Mouse (Mus musculus) left cerebral cortex, adult 8-10 months (tissue): ENCODE measurements at regions not wholly inside any gene's neighbourhood (a gene's known extent, or its start where the extent isn't known, plus 50 kb on each side); places are given as distances from the start of the nearest gene placed in this dataset.
"Not testable (repeated sequence)": the region's sequence is repeated elsewhere in the genome, so short reads cannot be mapped to it uniquely, and the experiment has no call there.

Experiments used
- DNase-seq, 2 experiments: peaks; one replicate each; pipeline ENCODE4 v3.0.0; 2022; ENCODE audit warnings: low spot score in 2 of 2

DNA sequence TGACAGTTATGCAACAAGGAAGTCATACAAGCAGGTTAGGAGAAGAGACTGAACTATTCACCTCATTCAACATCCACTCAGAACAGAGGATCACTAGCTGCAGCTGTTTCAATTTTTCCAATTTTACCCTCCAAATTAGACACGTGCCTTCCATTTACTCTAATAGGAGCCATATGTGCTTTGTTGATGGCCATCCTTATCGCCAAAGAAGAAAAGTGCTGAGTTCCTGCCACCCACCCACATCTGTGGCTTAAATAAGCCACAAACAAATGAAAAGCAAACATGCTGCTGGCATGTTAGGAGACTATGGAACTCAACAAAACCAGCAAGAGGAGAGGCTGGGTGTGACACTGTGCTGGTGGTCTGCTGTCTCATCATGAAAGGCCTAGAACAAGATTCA, 1786.1 kb downstream of the 9330182O14Rik start:
- DNase-seq, result no peak

DNA sequence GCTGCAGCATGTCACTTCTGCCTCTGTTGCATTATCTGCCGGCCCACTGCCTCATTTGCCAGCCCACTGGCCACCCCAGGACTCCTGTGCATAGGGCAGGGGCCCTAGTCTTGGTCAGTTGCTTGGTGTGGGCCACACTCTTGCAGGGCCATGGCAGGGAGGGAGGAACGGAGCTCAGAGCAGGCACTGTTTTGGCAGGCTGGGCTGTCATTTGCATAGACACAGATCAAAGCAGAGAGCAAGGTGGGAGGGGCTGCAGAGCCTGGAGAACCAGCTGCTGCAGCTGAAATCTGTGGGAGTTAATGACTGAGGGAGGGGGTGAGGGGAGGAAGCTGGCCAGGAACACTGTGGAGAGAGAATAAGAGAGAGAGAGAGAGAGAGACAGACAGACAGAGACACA, 1802.5 kb downstream of the 9330182O14Rik start:
- DNase-seq, result no peak

DNA sequence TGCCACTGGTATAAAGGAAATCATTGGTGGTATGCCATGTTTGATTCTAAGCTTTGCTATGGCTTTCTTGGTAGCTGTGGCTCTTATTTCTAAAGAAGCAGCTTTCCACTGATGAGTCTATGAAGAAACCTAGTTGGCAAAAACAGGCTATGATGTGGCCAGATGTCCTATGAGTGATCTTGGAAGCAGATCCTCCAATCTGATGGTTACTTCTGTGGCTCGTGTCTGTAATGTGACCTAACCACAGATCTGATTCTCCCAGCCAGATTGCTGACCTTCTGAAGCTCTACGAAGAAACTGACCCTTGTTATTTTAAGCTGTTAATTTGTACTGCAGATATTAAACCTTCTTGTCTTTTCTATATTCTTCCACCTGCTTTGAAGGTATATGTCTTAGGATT, 1811.1 kb downstream of the 9330182O14Rik start:
- no peak for DNase-seq

DNA sequence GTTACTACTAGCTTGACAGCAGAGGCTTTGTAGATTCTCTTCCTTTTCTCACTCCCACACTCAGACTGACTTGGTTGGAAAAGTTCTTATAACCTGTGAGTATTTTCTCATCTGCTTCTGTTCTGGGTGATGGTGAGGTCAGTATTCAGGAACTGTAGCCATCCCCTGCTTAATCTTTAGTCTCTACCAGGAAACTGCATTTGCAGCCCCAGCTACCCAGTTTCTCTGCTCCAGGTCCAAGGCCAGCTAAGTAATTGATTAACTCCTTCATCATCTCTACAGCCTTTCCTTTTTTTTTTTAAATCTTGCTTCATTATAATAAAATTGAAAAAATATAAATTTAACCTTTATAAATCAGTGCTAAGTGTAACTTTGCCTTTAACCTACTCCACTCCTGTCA, 1813.7 kb downstream of the 9330182O14Rik start:
- no peak for DNase-seq

DNA sequence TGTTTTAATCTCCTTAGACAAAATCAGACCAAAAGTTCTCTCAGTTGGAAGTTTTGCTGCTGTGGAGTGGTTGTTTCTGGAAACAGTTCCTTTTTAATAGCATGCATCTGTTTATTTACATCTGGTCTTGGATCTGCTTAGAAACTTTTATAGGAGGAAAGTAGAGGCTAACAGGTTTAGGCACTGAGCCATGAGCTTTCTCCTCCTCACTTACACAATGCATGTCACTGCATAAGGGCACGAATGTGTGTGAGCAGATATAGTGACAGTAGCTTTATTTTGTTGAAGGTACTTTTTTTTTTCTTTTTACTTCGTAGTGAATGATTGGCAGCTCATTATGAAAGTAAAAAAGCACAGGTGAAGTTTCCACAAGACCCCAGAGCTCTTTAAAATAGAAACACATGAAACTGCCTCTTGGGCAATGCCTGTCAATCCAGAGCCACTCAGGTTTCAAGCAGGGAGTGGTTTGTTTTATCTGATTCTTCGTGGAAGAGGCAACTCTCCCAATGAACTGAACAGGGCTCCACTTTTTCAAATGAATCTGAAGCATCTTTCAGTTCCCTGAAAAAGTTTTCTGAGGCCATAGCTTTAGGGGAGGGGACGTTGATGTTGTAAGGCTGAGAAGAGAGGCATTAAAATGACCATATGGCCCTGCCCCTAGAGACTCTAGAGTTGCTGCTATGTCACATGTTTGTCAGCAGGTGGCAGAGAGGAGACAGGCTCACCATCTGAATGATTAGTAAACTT, 1814.4 kb downstream of the 9330182O14Rik start:
- no peak for DNase-seq

DNA sequence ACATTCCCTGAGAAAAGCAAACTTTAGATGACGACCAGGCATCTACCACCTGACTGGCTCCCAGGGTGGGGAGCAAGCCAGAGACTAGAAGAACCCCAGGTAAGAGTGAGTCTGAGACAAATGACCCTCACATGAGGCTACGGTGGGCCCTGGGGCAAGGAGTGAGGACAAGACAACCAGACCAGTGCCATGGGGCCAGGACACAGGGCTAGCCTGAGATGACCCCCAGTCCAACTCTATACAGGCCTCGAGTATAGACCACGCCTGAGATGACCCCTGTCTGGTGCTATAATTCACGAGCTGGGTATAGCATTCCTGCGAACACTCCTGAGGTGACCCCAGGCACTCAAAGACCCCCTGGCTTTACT, 1814.9 kb downstream of the 9330182O14Rik start:
- DNase-seq, result no peak

DNA sequence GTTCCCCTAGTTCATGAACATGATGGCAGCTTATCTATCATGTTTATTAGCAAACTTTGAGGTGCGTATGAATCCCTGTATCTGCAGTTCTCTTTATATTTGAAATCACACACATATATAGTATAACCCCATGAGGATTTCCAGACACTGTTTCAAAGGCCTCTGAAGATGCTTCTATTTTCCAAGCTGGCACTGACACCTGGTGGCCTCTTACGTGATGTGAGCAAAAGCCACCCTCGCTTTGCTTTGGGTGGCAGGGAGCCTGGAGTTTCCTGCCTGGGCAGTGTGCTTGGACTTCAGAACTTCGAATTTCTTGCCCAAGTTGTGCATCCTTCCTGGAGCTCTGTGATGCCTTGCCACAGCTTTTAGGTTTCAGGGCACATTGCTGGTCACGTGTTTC, 1817.1 kb downstream of the 9330182O14Rik start:
- DNase-seq, result no peak

DNA sequence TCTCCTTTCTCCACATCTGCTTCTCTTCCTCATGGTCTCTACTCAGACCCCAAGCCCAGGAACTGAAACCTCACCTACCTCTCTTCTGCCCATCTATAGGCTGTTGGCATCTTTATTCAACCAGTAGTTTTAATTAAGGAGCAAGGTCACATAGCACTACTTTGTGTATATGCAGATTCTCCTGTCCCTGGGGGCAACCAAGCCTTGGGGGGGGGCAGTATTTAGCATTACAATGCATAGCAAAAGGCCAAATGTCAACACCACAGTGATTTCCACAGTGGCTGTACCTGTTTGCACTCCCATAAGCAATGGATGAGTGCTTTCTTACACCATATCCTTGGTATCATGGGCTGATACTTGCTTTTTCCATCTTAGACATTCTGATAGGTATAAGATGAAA, 1826.4 kb downstream of the 9330182O14Rik start:
- no peak for DNase-seq

DNA sequence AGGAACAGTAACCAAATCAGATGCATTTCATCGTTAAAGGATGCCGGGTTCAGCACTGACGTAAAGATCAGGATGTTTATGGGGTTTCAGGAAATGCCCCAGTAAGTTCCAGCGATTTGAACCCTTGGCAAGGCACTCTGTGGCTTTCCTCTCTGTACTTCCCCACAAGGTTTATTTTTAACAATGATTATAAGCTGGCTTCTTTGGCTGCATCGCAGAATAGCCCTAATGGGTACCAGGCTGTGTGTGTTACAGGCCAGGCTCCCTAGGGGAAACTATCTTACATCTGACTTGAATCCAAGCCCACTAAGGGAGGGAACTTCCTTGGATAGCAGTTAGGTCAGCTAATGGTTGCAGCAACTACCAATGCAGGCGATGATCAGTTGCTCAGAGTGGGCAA, 1836.7 kb downstream of the 9330182O14Rik start:
- no peak for DNase-seq

DNA sequence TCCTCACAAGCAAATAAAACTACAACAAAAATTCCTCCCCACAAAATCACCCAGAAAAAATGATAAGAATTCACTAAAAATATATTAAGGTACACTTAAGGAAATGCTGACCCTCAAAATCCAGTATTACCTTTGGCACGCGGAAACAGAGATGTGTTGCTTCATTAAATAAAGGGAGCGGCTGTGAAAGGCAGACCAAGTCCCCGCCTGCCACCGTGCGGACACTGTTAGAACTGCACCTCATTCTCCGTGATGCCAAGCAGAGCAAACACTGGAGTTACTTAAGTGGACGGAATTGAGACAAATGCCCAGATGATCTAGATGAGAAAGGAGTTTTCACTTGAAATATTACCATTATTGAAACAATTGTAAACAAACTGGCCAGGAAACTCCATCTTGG, 1839.1 kb downstream of the 9330182O14Rik start:
- peak; percentile 73 to 97 for DNase-seq

DNA sequence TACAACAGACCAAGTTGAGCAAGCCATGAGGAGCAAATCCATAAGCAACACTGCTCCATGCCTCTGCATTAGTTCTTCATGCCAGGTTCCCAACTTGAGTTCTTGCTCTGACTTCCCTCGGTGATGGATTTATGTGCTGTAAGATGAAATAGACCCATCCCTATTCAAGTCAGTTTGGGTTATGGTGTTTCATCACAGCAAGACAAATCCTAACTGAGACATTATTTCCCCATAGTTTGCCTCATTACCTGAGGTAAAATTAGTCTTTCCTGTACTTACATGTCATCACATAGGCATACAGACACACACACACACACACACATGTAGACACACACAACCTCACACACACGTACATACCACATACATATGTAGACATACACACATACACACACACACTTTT, 1843.0 kb downstream of the 9330182O14Rik start:
- no peak for DNase-seq

DNA sequence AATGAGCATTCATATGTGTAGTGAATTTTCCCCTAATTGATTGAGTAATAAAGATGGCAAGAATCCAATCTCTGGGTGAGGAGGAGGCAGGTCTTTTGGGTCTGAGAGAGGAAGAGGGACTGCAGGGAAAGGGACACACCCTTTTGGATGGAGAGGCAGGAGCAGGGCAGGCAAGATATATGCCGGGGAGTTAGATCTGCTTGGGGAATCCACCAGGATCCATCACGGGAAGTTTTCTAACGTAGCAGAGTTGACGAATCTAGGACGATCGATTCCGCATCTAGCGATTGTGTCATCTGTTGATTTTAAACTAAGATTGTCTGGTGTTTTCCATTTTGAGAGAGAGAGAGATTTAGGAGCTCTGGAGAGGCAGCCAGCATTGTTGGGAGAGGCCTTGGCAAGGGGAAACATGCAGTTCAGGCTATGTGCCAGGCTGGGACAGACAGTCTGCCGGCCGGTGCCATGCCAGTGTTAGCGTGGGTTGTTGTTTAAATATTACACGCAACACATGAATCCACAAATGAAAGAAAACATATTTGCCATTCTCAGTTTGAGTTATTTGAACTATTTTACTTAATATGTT, 1843.6 kb downstream of the 9330182O14Rik start:
- DNase-seq, result no peak

DNA sequence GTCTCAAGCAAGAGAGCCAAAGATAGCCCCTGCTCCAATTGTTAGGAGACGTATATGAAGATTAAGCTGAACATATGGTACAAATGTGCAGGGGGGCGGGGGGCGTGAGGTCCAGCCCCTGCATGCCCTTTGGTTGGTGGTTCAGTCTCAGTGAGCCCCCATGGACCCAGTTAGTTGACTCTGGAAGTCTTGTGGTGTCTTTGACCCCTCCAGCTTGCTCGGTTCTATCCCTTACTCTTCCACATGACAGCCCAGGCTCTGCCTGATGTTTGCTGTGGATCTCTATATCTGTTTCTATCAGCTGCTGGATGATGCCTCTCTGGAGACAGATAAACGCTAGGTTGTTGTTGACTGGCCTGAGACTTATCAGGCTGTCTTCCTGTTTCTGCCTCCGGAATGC, 1849.1 kb downstream of the 9330182O14Rik start:
- no peak for DNase-seq

DNA sequence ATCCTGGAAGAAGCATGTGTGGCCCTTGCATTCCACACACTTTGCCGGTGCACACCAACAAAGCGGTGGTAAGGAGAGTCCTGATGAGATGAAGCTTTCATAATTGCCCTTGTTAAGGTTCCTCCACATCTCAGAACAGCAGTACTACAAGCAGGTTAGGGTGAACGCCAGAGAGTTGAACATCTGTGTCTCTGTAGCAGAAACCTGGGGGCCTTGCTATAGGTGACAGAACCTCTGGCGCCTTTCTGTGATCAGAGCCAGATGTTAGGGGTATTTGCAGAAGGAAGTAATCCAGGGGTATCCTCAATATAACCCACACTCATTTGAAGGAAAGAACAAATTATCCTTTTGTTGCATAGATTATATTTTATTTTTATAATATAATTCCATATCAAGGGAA, 1850.1 kb downstream of the 9330182O14Rik start:
- DNase-seq, result no peak

DNA sequence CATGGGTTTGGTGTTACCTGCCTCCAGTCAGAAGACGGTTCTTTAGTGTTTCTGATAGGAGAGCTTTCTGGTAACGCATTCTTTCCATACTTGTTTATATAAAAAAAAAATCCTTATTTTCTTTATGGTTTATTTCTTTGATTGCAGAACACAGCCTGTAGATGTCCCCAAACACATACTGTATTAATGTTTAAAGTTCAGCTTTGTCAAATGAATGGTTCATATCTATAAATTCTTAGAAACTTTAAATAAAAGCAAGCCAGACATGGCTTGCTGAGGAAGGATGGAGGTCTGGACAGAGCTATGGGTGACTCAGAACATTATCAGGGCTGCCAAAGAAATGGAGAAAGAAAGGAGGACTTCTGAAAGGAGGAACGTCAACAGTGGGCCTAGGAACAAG, 1852.1 kb downstream of the 9330182O14Rik start:
- DNase-seq, result no peak

DNA sequence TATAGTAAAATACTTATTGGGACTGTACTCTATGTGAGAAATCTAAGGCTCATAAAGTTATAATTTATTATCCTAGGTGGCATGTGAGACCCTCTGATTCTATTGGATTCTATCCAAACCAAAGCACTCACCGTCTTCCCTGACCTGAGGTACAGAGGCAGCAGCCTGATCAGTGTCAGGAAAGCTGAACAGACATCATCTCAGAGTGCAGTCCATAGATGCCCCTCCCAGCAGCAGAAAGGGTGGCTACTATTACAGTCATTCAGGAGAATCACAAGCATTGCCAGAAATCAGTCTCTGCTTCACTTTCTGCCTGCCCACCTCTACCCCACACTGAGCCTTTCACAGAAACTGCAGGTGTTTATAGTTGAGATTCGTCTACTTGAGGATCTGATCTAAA, 1854.9 kb downstream of the 9330182O14Rik start:
- no peak for DNase-seq

DNA sequence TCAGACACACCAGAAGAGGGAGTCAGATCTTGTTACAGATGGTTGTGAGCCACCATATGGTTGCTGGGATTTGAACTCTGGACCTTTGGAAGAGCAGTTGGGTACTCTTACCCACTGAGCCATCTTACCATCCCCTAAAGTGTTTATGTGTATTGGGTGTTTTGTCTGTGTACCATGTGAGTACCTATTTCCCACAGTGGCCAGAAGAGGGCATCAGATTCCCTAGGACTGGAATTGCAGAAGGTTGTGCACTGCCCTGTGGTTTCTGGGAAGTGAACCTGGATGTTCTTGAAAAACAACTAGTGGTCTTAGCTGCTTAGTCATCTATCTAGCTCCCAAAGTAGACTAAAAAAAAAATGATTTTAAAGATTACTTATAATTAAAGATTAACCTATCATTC, 1857.7 kb downstream of the 9330182O14Rik start:
- no peak for DNase-seq

DNA sequence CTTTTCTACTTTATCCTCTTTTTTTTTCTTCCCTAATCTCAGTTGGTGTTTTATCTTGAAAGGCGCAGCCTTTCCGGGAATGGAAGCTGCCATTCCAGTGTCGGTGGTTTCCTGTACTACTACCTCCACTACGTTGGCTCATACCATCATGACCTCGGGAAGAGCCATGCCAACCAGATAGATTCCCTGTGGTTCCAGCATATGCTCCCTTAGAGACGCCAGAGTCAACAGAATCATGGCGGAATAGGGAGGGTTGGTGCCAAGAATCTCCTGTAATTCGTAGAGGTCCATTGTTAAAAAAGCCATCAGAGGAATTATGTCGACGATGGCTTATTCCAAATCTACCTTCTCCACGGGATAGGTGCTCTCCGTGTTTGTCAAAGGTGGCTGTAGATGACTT, 1898.1 kb downstream of the 9330182O14Rik start:
- DNase-seq, result not testable (repeated sequence)

DNA sequence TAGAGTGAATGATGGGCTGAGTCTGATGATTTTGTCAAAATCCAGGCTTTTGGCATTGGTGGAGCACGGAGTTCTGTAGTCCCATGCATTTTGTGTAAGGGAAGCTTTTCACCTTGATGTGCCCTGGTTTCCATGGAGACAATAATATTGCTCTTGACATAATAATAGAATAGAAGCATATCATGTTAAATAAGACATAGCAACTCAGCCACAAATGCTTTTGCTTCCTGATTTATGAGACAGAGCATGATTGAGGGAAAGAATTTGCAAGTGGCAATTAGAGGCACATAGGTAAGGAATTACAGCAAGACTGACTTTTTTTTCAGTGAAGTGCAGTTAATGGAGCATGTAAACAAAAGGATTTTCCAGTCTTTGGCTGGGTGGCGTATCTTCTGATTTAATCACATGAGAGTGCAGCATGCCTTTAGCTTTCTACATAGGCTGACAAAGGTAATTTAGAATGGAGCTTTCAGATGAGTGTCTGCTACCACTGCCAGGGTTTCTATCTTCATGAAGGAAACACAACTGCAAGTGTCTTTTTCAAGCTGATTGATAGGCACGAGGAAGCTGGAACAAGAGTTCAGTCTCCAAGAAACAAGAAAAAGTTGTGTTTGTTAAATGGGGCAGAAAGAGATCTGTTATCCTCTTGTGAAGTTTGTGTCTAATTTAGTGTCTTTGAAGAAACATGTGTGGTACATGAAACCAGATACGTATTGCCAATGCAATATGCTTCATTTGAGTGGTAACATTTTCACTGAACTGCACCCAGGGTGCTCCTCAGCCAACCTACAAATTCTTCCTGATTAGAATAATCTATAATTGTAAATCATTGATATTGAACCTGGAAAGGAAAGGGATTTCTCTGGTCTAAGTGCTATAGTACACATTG, 1913.2 kb downstream of the 9330182O14Rik start:
- no peak for DNase-seq

DNA sequence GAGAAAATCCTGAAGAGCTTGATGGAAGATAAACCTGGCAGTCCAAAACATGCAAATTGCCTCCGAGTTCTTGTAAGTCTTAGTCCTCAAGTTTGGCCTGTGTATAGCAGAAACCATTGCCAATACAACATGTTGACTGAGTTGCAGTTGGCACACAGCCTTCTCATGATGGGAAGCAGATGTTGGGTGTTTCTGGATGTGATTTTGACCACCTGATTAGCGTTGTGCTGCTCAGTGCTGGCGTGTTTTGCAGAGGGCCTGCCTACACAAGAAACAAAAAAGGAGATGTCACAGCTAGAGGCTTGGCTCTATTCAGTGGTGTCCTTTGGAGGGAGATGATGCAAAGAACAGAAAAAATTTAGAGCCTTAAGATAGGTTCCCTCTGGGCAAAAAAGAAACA, 1922.6 kb downstream of the 9330182O14Rik start:
- DNase-seq, result no peak

DNA sequence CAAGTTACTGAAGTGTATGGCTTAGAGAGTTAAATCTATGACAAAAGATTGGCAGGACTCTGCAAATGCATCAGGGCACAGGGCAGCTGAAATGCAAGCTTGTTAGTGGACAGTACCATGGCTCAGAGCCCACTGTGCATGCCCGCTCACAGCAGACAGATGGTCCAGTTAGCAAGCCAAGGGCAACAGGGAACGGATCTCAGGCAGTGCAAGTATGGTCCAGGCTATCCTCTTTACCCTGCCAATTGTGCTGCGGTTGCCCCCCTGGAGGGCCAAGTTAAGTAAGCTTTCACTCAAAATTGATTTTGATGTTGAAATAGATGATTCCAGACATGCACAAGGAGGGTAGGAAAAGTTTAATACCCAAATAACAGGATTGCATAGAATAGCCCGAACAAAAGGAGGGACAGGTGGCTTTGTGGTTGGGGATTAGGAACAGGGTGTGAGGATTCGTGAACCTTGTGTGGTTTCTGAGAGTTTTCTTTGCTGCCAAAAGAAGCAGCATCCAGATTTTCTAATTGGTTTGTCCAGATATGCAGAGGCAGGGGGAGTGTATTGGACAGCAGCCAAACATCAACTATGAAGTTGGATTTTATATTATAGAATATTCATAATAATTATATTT, 1934.2 kb downstream of the 9330182O14Rik start:
- no peak for DNase-seq

DNA sequence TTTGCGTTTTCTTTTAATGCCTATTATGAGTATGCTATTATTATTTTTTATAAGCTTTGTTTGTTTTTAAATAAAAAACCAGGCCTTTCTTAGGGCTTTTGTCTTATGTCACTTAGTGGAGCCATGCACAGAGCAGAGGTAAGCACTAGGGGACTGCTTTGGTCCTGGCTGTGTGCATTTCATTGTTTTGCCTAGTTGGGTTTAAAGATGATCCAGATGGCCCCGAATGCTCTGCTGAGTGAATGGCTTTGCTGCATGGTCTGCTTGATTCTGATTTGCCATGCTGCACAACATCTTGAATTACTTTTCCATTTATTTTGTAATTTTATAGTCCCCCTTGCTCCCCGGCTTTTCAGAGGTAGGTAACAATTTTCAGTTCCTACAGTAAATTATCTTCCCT, 1934.9 kb downstream of the 9330182O14Rik start:
- DNase-seq, result no peak
